Mouse (Mus musculus): ENCODE measurements around the gene 4930432M17Rik.

GRCm38 (mm10) chr3:121729678-121730077 lies 59.1 kb downstream of the 4930432M17Rik start:
- TF ChIP-seq CTCF (IDR thresholded peaks at IDR 0.05; ENCODE audit: low read depth) (no peak), EP300 (IDR thresholded peaks at IDR 0.05; ENCODE audit: low read depth) (no peak)
